Mouse (Mus musculus): Measurements from ENCODE around the gene Pus10.
"Not testable (repeated sequence)": the region's sequence is repeated elsewhere in the genome, so short reads cannot be mapped to it uniquely, and the experiment has no call there.

Pus10 gene

DNA sequence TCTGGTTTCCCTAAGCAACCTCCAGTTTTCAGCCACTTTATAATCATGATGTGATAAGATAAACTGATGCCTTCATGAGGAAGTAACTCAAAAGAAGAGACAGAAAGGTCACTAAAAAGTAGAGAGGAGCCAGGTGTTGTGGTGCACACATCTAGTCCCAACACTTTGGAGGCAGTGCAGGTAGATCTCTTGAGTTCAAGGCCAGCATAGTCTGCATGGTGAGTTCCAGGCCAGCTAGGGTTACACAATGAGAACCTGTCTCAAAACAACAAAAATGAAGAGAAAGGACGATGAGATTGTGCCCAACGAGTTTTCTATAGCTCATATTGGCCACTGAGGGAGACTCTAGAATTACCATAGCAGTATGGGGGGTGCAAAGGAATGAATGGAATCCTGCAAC lies 33.1 kb downstream of the Pus10 start:
- no peak for DNase-seq

DNA sequence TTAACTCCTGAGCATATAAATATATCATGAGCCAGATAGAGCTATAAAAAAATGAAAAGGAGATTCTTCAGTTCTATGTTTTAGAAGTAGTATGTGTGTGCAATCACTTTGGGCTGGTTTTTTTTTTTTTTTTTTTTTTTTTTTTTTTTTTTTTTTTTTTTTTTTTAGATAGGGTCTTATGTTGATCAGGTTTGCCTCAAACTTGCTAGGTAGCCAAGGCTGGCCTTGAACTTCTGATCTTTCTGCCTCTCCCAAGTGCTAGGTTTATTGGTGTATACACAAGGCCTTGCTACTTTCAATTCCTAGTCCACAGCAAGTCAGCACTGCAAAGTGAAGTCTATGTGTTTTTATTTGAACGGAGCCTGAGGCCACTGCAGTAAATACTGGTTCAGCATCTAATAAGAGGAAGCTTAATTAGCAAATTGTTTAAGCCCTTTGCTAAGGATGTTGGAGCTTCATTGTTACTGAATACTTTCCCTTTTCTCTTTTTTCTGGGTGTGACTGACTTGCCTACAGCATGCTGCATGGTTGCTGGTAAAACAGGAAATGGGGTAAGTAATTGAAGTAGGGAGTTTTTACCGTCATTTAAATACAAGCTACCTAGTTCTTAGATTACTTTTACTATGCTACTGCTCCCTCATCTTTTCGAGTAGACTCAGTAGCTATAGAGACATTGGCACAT lies 34.1 kb downstream of the Pus10 start:
- no peak for DNase-seq

DNA sequence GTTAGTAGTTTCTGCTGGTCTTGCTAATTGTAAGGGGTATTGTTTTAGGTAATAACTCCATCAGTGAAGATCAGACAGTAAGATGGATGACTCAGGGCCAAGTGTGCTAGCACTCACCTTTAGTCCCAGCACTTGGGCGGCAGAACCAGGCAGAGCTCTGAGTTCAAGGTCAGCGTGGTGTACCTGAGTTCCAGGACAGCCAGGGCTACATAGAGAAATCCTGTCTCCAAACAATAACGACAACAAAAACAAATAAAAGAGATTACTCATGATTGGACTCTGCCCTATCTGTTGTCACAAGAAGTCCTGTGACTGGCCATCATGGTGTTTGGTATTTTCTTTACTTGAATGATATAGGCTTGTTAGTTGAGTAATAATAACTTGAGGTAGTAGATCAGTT lies 36.4 kb downstream of the Pus10 start:
- no peak for DNase-seq

DNA sequence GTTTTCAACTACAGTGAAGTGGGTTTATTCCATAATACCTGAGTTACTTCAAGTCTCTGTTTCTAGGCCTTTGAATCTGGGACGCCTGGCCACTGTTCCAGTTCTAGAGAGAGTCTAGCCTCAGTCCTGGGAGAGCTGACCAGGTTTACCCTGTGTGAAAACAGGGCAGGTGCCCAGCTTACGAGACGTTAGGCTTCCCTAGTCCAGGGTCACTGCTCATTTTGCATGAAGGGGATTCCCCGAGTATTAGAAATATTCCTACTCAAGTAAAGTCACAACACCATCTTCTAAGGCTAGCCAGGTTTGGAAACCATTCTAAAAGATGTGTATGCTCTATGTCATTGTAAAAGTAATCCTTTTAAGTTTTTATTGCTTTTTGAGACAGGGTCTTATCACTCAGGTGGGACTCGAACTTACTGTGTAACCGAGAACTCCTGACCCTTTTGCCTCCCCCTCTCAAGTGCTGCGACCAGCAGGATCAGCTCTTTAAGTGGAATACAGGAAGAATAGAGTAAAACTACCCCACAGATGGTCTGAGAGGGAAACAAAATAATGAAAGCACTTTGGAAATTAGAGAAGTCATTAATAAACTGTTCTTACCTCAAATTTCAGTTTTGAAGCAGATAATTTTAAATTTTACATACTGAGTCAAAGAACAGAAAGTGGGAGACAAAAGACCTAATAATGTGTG lies 39.3 kb downstream of the Pus10 start:
- DNase-seq = no peak

DNA sequence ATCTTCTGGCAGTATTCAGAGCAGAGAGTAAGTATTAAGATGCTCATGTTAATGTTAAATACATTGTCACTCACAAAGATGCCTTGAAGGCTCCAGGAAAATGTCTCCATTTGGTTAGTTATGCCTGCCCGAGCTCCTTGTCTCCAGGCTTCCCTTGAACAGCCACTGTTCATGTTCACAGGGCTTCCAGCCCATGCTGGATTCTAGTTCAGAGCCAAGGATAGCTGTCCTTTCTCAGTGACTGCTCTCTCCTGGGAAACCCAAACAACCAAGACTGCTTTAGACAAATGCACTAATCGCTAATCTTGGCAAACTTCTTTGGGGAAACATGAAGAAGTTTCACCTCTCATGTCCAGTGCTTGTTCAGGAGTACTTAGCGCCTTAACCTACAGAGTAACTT lies 46.8 kb downstream of the Pus10 start:
- DNase-seq = no peak

DNA sequence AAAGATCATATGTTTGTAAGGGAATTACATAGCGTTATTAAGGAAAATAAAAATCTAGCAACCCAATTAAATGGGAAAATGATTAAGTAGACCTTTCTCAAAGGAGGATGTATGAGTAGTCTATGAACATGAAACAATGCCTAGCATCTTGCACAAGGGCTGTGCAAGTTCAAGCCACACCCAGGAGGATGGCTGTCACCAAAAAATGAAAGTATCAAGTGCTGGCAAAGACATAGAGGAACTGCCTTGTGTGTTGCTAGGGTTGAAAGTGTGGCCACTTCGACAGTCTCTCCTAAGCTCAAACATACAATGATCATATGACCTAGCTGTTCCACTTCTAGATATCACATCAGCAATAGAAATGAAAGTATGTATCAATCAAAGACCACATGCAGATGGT lies 53.4 kb downstream of the Pus10 start:
- no peak for DNase-seq

DNA sequence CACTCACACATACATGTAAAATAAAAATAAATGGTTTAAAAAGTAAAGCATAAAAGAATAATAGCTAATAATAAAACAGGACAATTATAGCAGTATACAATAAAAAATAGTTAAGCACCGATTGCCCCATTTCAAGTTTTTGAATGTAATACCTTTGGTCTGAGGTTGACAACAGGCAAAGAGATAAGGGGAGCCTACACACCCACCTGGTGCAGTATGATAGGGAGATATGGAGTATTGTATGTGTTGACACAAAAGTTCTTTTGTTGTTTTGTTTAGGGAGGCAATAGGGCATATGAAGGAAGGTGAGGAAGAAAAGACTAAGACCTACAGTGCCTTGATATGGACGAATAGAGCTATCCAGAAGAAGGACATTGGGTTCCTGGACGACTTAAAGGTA lies 54.4 kb downstream of the Pus10 start:
- DNase-seq = no peak

DNA sequence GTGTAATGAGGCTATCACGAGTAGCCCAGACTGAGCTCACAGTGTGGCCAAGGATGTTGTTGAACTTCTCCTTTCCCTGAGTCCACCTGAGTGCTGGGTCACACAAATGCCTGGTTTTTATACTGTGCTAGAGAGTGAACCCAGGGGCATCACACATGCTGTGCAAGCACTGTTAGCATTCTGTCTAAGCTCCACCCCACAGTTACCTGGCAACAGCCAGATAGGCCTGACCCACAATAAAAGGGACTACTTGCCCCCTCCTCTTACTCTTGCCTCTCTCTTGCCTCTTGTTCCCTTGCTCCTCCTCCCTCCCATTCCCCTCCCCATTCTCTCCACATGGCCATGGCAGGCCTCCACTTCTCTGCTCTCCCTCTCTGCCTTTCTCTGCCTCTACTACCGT lies 56.9 kb downstream of the Pus10 start:
- DNase-seq = no peak

DNA sequence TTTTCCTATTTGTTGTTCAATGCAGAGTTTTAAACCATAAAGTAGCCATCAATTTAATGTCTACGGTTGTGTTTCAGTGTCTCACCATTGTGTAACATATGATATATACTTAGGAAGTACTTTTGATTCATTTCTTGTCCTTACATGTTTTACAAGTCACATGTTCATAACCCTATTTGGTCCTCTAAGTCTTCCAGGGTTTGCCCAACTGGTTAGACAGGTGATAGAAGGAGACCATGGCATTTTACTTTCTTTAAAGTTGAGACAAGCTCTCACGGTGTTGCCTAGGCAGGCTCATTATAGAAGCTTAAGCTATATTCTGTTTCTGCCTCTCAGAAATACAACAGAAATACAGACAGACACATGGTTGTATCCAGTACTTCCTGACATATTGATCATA lies 60.4 kb downstream of the Pus10 start:
- DNase-seq = no peak

DNA sequence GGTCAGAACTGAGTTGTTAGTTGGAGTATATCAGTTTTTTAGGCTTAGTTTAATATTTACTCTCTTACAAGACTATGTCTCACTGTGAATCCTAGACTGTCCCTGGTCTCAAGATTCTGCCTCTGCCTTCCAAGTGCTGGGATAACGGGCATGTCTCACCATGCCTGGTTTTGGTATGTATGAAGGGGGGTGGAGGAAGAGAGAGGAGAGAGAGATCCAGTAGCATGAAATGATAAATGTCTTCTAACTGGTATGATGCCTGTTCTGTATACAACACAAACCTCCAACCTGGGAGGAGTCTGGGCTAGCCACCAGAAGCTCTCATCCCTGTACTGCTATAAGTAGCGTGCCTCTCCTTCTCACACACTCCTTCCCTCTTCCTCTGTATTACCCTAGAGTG lies 61.0 kb downstream of the Pus10 start:
- DNase-seq = no peak

DNA sequence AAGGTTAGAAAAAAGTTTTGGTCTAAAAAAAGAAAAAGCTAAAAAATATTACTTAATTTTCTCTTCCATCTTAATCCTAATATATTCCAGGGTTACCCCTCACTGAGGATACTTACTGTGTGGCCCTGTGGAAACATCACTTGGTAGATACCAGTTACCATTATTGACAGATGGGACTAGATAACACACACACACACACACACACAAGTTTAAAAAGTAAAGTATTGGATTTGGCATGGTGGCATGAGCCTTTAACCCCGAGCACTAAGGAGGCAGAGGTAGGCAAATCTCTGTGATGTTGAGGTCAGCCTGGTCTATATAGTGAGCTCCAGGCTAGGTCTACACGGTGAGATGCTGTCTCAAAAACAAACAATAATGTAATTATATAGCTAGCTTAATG lies 62.7 kb downstream of the Pus10 start:
- no peak for DNase-seq

DNA sequence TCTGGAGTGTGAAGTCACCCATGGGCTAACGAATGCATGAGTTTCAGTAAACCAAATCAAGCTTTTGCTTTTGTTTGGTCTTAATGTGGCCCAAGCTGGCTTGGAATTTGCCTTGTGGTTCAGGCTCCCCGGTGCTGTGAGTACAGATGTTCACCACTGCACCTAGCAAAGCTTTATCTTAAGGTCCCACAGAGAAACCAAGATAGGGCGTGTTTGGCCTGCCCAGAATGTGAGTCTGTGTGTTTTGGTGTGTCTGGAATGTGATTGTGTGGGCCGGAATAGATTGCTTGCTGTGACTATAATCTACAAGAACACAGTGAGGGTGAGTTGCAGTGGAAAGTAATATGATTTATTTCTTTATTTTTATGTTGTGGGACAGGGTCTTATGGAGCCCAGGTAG lies 64.6 kb downstream of the Pus10 start:
- no peak for DNase-seq

DNA sequence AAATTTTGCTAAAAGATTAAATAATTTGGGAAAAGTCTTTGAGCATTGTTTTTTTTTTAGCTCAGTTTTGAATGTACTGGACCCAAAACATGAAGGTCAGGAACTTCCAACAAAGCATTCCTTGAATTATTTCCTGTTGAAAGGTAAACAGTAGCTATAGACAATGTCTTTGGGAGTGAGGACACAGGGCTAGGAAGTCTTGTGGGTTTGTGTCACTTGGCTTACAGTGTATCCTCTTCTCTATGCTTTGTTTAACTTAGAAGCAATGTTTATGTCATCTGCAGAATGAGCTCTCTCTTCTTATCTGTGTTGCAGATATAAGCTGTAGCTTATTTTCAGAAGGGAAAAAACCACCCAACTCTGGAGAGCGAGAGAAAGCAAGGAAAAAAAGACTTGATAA lies 67.4 kb downstream of the Pus10 start:
- no peak for DNase-seq

DNA sequence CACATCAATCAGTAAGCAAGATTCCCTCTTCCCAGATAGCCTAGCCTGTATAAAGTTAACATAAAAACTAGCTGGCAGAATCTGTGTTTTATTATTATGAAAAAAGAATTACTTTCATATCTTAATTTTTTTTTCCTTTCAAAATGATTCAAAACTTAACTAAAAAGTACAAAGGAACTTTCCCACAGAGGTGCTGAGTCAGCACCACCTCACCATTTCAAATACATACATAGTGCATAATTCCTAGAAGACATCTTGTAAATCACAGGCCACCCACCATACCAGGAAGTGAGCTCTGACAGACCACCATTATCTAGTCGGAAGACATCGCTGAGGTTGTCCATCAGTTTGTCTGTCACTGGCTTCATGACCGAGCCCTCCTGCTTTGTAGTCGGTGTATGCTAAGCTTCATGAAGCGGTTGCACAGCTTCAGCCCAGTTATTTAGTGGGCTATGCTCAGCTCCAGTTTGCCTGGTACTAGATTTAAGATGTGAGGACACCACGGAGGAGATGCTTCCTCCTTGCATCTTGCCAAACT lies 69.3 kb downstream of the Pus10 start:
- no peak for DNase-seq

DNA sequence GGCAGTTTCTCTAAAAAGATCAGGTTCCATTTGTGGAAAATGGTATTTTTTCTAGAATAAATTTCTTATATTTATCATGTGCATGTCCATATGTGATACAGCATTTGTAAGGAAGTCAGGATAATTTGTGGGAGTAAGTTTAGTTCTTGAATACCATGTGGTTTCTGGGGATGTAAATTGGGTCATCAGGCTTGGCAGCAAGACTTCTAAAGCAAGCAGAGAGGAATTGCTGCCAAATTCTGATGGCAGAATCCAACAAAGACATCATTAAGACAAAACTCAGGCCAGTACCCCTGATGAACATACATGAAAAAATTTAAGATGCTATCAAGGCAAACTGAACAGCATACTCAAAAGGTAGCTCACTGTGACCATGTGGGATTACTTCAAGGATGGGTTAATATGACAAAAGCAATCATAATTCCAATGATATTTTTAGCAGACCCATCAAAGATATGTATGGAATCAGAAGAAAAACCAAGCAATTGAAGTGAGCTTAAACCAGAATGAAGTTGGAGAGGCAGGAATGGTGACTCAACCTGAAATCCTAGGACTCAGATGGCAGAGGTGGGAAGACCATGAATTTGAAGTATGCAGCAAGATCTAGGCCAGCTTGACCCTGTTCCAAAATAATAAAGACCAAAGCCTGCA lies 70.5 kb downstream of the Pus10 start:
- no peak for DNase-seq

DNA sequence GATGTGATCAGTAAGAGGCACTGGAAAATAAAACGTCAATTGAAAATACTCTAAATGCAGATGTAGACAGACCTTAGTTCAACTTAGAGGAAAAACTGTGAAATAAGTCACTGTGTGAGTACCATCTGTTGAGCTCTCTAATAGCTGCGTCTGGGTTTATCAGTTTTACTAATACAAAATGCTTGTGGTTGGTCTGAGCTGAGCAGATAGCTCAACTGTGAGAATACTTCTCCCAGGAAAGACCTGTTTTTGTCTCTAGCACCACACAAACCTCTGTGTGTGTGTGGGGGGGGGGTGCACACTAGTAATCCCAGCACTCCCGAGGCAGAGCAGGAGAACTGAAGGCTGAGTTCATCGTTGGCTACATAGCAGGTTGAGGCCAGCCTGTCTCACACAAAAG lies 75.4 kb downstream of the Pus10 start:
- no peak for DNase-seq

DNA sequence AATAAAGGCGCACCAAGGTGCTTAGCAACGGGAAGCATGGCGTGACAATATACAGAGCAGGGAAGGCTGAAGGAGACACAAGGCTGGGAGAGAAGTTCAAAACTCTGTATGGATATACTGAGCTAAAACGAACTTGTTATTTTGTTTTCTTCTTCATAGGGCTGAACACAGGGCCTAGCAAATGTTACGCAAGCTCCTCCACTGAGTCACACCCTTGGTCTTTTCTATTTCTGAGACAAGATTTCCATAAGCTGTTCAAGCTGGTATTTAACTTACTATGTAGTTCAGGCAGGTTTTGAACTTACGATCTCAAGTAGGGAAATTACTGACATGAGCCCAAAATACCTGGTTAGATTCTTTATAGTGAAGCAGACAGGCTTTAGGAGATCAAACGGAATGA lies 75.9 kb downstream of the Pus10 start:
- DNase-seq = no peak

DNA sequence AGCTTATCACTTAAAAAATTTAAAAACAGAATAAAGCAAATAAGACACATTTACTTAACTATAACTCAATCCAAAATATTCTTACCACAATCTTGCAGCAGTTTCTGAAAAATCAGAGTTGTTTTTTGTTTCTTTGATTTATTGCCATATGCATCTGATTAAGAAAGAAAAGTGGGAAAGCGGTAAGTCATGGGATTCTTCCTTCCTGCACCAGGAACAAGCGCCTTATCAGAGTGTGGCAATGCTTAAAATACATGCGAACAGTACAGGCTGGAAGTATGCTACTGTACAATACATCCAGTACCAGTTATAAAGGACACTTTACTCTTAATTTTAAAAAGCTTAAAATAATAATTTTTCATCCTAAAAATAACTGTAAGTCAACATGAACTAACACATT lies 78.9 kb downstream of the Pus10 start:
- no peak for DNase-seq

DNA sequence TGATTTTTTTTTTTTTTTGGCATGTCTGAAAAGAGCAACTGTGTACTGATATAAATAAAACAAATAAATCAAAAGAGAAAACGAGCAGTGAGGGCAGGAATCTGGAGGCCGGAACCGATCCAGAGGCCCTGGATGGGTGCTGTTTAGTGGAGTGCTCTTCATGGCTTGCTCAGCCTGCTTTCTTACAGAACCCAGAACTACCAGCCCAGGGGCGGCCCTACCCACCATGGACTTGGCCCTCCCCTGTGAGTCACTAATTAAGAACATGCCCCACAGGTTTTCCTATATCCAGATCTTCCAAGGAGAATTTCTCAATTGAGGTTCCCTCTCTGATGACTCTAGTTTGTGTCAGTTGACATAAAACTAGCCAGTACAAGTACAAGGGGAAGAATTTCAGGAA lies 80.6 kb downstream of the Pus10 start:
- no peak for DNase-seq

DNA sequence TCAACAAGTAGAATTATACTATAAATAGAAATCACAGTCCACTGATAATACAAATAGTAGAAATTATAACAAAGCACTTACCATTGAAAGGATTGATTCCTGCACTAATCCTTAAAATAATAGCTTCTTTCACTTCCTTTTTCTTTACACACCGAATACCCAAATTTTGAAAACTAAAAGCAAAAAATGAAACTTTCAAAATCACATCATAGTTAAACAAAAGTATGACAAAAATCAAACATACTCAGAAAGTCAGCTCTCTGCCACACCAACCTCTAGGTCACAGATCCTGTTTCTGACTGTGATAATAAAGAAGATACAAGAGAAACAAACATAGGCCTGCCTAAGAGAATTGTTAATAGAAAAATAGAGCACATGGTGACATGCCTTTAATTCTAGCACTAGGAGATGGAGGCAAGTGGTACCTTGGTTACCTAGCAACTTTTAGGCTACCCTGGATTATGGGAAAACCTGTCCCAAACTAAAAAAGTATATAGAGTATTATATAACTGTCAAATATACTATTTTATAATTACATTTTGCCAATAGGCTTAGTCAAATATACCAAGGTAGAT lies 87.7 kb downstream of the Pus10 start:
- no peak for DNase-seq

DNA sequence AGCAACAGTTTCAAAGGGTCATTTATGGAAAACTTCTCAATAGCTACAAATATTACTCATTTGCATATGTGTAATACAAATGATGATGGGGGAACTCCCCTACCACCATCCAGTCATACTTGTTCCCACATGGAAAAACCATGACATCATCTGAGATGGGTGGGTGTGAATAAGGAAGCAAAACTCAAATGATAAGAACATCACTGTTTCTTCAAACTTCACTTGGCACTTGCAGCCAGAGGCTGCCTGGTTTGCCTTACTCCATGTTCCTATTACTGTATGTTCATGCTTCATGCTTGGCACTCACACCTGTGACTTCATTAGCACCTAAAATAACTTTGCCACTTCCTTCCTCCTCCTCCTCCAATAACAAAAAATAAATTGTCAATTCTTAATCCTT lies 88.9 kb downstream of the Pus10 start:
- no peak for DNase-seq

DNA sequence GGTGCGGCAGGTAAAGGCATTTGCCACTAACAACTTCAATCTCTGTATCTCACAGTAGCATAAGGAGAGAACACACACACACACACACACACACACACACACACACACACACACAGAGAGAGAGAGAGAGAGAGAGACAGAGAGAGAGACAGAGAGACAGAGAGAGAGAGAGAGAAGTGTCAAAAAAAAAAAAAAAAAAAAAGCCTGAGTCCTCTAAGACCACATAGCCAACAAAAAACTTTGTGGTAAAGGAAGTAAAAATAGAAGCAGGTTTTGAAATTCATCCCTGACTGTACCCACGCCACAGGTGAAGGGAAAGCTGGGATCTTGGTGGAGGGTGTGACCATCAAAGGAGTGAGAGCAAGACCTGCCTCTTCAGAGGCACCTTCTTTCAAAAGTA lies 92.7 kb downstream of the Pus10 start:
- no peak for DNase-seq

DNA sequence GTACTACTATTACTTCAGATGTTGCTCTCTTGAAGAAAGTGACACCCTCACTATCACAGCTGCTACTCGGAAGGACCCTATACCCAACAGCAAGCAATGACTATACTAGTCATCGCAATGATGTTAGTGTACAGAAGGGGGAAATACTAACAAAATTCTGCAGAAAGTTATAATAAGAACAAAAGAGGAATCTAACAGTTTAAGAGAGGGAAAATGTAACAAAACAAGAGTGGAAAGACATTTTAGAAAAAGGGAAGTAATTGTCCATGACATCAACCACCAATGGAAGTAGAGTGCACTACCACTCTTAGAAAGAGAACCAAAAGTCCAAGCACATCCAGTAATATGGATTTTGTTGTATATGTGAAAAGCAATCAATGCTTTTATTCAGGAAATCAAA lies 97.2 kb downstream of the Pus10 start:
- DNase-seq = no peak

DNA sequence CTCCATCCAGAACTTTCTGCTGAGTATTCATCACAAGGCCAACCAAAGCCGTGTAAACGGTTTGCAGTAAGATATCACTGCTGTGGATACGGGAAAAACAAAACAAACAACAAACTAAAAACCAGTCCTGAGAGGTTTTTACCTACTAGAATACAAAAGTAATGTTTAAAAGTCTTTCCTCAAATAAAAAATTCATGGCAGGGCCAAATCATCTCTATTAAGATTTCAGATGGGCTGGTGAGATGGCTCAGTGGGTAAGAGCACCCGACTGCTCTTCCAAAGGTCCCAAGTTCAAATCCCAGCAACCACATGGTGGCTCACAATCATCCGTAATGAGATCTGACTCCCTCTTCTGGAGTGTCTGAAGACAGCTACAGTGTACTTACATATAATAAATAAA lies 101.9 kb downstream of the Pus10 start:
- not testable (repeated sequence) for DNase-seq
